Mouse (Mus musculus) stomach, embryonic 14.5 days (tissue): ENCODE measurements around the gene Gls. TPM values are rescaled to one million over a fixed set of nuclear protein-coding genes. Genes with fewer than 3 reads are reported as not detected.

Experiments used
- ATAC-seq: fragments of 200-750 bp; cut with Nextera tagmentation; 2 replicates; pipeline ENCODE4 v1.8.0; 2017; ENCODE audit warnings: low read depth, moderate TSS enrichment; ENCODE audit not compliant: insufficient number of reproducible peaks, insufficient read depth, low FRiP score
- H3K27ac ChIP-seq: fragments of 300-500 bp; sonication (generic); 2 replicates; pipeline ENCODE4 v1.5.1; 2014; ENCODE audit warnings: mild to moderate bottlenecking, low read length, moderate library complexity, mixed read lengths
- H3K27me3 ChIP-seq: fragments of 300-500 bp; sonication (generic); 2 replicates; pipeline ENCODE4 v1.6.1; 2014; ENCODE audit warnings: low read length, control low read depth, mixed read lengths; ENCODE audit not compliant: control insufficient read depth, insufficient read depth
- H3K36me3 ChIP-seq: fragments of 300-500 bp; sonication (generic); 2 replicates; pipeline ENCODE4 v1.6.1; 2014; ENCODE audit warnings: mild to moderate bottlenecking, control low read depth, low read length, moderate library complexity, mixed read lengths; ENCODE audit not compliant: control insufficient read depth, insufficient read depth
- H3K4me1 ChIP-seq: fragments of 300-500 bp; sonication (generic); 2 replicates; pipeline ENCODE4 v1.6.1; 2014; ENCODE audit warnings: low read length, control low read depth, mixed read lengths; ENCODE audit not compliant: control insufficient read depth, insufficient read depth
- H3K4me2 ChIP-seq: fragments of 300-500 bp; sonication (generic); replicated peaks from 2 replicates; pipeline ENCODE4 v1.6.1; 2014; ENCODE audit warnings: low read depth, low read length, control low read depth
- H3K4me3 ChIP-seq: fragments of 300-500 bp; sonication (generic); 2 replicates; pipeline ENCODE4 v1.5.1; 2014; ENCODE audit warnings: low read depth, low read length, control low read depth
- H3K9ac ChIP-seq: fragments of 300-500 bp; sonication (generic); replicated peaks from 2 replicates; pipeline ENCODE4 v1.6.1; 2014; ENCODE audit warnings: low read depth, mild to moderate bottlenecking, control low read depth, low read length, moderate library complexity, mixed read lengths
- H3K9me3 ChIP-seq: fragments of 300-500 bp; sonication (generic); 2 replicates; pipeline ENCODE4 v1.6.1; 2016; ENCODE audit warnings: low read depth, low read length, control low read depth; ENCODE audit not compliant: control insufficient read depth
- WGBS: fragments of 180-500 bp; shearing (Covaris S2); extraction: QIAGEN DNeasy Blood & Tissue Kit; methylation state at CpG from one replicate; pipeline ENCODE4 v1.1.7; 2014; 5-methylcytosine and 5-hydroxymethylcytosine counted together
- polyA plus RNA-seq: library from polyadenylated mRNA; unstranded; fragments of >200 nt; fragmentation: Nextera tagmentation; extraction: Ambion mirVana; gene quantifications from 2 replicates; pipeline ENCODE4 v1.2.1, GENCODE M21; 2014

Gene Gls
- polyA plus RNA-seq, 1 experiment from 2014 or later: 30.5 TPM

- no peak overlapping the region for H3K9ac ChIP-seq
- no peak overlapping the region for H3K4me3 ChIP-seq
- no peak overlapping the region for H3K4me2 ChIP-seq
- no peak for ATAC-seq
- 72% methylated on average over 7 of the region's 7 CpGs for WGBS
- no peaks in the 10 kb centered on the region for H3K9me3 ChIP-seq
- H3K27ac ChIP-seq: no peak overlapping the region
- H3K4me1 ChIP-seq: peaks cover 5% of the 10 kb centered on the region; the same call in 1 of the 2 replicates
- no peaks in the 10 kb centered on the region for H3K27me3 ChIP-seq
- H3K36me3 ChIP-seq: no peaks in the 10 kb centered on the region; the same call in 1 of the 2 replicates
Measured at GRCm38 (mm10) chr1:52148178-52148577, 84.9 kb downstream of the Gls start.

GRCm38 (mm10) chr1:52147431-52147830 is 85.6 kb downstream of the Gls start:
- no peaks in the 10 kb centered on the region; the same call in 1 of the 2 replicates for H3K36me3 ChIP-seq
- no peak overlapping the region for H3K9ac ChIP-seq
- H3K4me1 ChIP-seq: peaks cover 5% of the 10 kb centered on the region; the same call in 1 of the 2 replicates
- 93% methylated on average over 2 of the region's 2 CpGs for WGBS
- no peak overlapping the region for H3K4me2 ChIP-seq
- ATAC-seq: no peak
- no peaks in the 10 kb centered on the region for H3K9me3 ChIP-seq
- H3K4me3 ChIP-seq: no peak overlapping the region
- H3K27ac ChIP-seq: no peak overlapping the region
- no peaks in the 10 kb centered on the region for H3K27me3 ChIP-seq

GRCm38 (mm10) chr1:52146214-52146970 is 86.6 kb downstream of the Gls start:
- H3K4me1 ChIP-seq: peaks cover 5% of the 10 kb centered on the region; the same call in 1 of the 2 replicates
- H3K9ac ChIP-seq: no peak overlapping the region
- WGBS: 58% methylated on average over 12 of the region's 12 CpGs
- no peak overlapping the region for H3K4me2 ChIP-seq
- no peaks in the 10 kb centered on the region for H3K36me3 ChIP-seq
- no peak overlapping the region for H3K4me3 ChIP-seq
- no peaks in the 10 kb centered on the region for H3K27me3 ChIP-seq
- ATAC-seq: peak; percentile 60; the same call in 1 of the 2 replicates
- H3K9me3 ChIP-seq: no peaks in the 10 kb centered on the region
- H3K27ac ChIP-seq: no peak overlapping the region

- WGBS: 67% methylated on average over 10 of the region's 10 CpGs
- Histone ChIP-seq H3K27me3 (no peaks in the 10 kb centered on the region), H3K9me3 (no peaks in the 10 kb centered on the region), H3K9ac (no peak overlapping the region), H3K4me2 (no peak overlapping the region), H3K36me3 (no peaks in the 10 kb centered on the region), H3K27ac (no peak overlapping the region), H3K4me3 (no peak overlapping the region), H3K4me1 (no peaks in the 10 kb centered on the region)
- no peak for ATAC-seq
Measured at GRCm38 (mm10) chr1:52144907-52145306, 88.1 kb downstream of the Gls start.

GRCm38 (mm10) chr1:52143596-52144156 is 89.4 kb downstream of the Gls start:
- Histone ChIP-seq H3K27ac (no peak overlapping the region), H3K36me3 (no peaks in the 10 kb centered on the region), H3K9me3 (no peaks in the 10 kb centered on the region), H3K27me3 (no peaks in the 10 kb centered on the region), H3K4me2 (no peak overlapping the region), H3K4me1 (no peaks in the 10 kb centered on the region), H3K4me3 (no peak overlapping the region), H3K9ac (no peak overlapping the region)
- ATAC-seq: no peak
- WGBS: 82% methylated on average over 7 of the region's 7 CpGs

GRCm38 (mm10) chr1:52143191-52143590 is 89.8 kb downstream of the Gls start:
- WGBS: 82% methylated on average over 4 of the region's 4 CpGs
- Histone ChIP-seq H3K4me3 (no peak overlapping the region), H3K27me3 (no peaks in the 10 kb centered on the region), H3K9me3 (no peaks in the 10 kb centered on the region), H3K4me2 (no peak overlapping the region), H3K36me3 (no peaks in the 10 kb centered on the region), H3K4me1 (no peaks in the 10 kb centered on the region), H3K9ac (no peak overlapping the region), H3K27ac (no peak overlapping the region)
- no peak for ATAC-seq

GRCm38 (mm10) chr1:52142117-52142516 is 90.9 kb downstream of the Gls start:
- ATAC-seq: no peak
- no peak overlapping the region for H3K4me2 ChIP-seq
- H3K9ac ChIP-seq: no peak overlapping the region
- H3K4me3 ChIP-seq: no peak overlapping the region
- H3K27me3 ChIP-seq: no peaks in the 10 kb centered on the region
- 63% methylated on average over 4 of the region's 4 CpGs for WGBS
- no peaks in the 10 kb centered on the region for H3K36me3 ChIP-seq
- H3K4me1 ChIP-seq: no peaks in the 10 kb centered on the region
- no peak overlapping the region for H3K27ac ChIP-seq
- no peaks in the 10 kb centered on the region for H3K9me3 ChIP-seq

- Histone ChIP-seq H3K27me3 (no peaks in the 10 kb centered on the region), H3K9ac (no peak overlapping the region), H3K4me1 (no peaks in the 10 kb centered on the region), H3K36me3 (no peaks in the 10 kb centered on the region), H3K4me2 (no peak overlapping the region), H3K27ac (no peak overlapping the region), H3K9me3 (no peaks in the 10 kb centered on the region), H3K4me3 (no peak overlapping the region)
- no peak for ATAC-seq
- 56% methylated on average over 3 of the region's 3 CpGs for WGBS
Measured at GRCm38 (mm10) chr1:52141482-52141881, 91.5 kb downstream of the Gls start.
